Mouse (Mus musculus) kidney, postnatal 4 days (tissue): ENCODE measurements around the gene Bckdha.
A peak's percentile ranks its signal among the peaks of the same experiment; 100 is the strongest.

Experiments used
- DNase-seq, 2 experiments: peaks; one replicate each; pipeline ENCODE4 v3.0.0; 2021; ENCODE audit warnings: mixed read lengths in 2 of 2

Bckdha gene

DNA sequence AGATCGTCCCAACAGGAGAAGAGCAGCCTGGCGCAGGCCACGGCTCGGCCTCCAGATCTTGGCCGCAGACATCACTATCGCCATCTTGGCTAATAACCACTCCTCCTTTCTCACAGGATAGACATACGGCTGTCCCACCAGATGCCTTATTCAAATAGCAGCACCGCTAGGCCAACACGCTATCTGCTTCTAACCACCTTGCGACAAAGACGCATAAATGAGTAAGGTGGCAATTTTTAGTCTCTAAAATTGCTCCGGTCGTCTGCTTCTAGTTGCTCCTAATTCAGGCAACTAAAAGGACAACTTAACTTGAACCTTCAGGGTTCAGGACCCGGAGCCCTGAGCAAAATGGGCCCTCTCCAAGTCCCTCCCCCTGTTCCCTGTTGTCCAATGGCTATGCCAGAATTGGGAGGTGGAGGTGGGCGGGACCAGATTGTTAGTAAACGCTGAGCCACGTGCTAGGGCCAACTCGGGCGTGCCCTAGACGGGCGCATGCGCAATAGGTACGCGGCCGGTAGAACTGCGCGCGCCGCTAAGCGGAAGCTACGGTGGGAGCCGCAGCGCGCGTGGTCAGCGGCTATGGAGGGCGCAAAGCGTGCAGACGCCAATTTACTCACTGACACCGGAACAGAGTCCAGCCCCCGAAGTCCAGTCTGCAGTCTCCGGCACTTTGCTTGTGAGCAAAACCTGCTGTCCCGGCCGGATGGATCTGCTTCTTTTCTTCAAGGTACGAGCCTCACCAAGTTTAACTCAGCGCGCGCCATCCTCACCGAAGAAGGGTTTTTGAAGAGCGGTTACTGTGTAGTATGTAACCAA, at the start of gene Bckdha, which contains the start of gene Exosc5:
Gene Bckdha (minus strand): TSS at position 325 of the 816 bp plus-strand sequence.
Gene Exosc5 (plus strand): TSS at position 508 of the 816 bp plus-strand sequence.
- peak; percentile 99 to 100 for DNase-seq

- DNase-seq, result peak; percentile 61 to 75
Observed at GRCm38 (mm10) chr7:25707581-25708292, 49.0 kb upstream of the Bckdha start.

DNA sequence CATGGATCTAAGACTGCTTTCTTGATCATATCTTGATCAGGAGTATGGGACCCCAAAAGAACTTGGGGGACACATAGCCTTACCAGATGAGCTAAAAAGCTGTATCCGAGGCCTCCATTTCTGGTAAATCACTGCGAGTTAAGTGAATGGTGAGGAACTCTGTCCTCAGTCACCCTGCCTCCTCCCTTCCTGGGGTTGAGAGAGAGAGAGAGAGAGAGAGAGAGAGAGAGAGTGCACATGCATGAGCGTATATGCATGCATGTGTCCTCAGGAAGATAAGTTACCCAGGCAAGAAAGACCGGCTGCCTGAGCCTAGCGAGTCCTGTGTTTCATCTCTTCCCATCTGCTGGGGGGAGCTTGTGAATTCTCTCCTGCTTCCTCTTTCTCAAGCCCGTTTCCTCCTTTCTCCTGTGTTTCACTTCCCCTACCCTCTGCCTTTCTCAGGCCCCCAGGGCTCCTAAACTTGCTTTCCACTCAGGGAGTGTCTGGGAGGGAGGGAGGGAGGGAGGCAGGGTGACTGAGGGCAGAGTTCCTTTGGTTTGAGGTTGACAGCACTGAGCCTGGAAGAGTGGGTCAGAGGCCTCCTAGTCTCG, 47.9 kb upstream of the Bckdha start:
- DNase-seq, result peak in 1 of 2 experiments; percentile 25

- peak; percentile 52 to 63 for DNase-seq
Observed at GRCm38 (mm10) chr7:25705801-25706251, 47.0 kb upstream of the Bckdha start.

DNA sequence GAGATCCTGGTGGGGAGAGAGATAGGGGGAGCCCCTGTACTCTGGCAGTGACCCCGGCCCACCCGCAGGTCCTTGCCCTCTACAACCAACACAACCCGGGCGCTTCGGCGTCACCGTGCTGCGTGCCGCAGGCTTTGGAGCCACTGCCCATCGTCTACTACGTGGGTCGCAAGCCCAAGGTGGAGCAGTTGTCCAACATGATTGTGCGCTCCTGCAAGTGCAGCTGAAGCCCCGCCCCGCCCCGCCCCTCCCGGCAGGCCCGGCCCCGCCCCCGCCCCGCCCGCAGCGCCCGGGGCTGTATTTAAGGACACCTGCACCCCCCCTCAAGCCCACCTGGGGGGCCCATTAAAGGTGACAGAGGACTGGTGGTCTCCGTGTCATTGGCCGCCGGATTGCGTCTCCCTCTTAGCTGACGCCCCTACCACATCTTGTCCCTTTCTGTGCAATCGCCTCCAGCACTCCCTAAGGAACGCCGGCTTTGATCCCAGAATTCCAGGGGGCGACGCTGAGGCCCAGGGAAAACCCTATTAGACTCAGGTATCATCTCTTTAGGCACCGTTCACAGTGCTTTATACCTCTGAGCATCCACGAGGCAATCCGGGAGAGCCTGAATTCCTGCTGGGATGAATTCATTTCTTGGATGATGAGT, 46.1 kb upstream of the Bckdha start:
- peak; percentile 32 to 42 for DNase-seq

GRCm38 (mm10) chr7:25703793-25704494, 45.2 kb upstream of the Bckdha start:
- DNase-seq, result peak in 1 of 2 experiments; percentile 30

GRCm38 (mm10) chr7:25702350-25702749, 43.6 kb upstream of the Bckdha start:
- no peak for DNase-seq

- DNase-seq, result no peak
Observed at GRCm38 (mm10) chr7:25700732-25701131, 42.0 kb upstream of the Bckdha start.

DNA sequence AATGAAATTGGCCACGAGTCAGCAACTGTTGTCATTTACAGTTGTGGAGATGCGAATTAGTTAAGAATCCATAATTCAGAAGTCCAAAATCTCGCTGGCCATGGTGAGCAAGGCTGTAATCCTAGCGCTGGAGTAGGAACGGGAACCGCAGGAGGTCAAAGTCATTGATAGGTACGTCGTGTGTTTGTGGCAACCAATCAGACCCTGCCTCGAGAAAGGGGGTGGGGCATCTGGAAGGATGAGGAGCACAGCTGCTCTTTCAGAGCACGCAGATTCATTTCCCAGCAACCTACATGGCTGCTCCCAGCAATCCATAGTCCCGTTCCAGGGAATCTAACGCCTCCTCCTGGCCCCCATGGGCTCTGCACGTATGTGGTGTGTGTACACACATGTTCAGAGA, 41.1 kb upstream of the Bckdha start:
- no peak for DNase-seq

DNA sequence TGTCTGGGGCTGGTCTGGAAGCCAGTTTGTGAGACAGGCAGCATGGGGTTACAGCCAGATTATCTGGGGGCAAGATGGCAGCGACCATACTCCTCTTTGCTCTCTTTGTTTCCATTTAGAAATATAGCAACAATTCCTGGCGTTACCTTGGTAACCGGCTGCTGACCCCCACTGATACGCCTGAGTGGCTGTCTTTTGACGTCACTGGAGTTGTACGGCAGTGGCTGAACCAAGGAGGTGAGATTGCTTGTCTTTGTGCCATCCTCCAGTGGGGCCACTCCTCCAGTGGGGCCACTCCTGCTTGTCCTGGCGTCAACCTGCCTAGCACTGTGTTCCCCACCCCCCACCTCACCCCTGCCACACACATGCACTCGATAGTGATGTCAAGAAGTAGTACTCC, 35.3 kb upstream of the Bckdha start:
- DNase-seq, result no peak

GRCm38 (mm10) chr7:25690051-25690450, 31.3 kb upstream of the Bckdha start:
- no peak for DNase-seq

- DNase-seq, result peak in 1 of 2 experiments; percentile 17
Observed at GRCm38 (mm10) chr7:25689603-25690021, 30.8 kb upstream of the Bckdha start.

- peak; percentile 75 to 86 for DNase-seq
Observed at GRCm38 (mm10) chr7:25688810-25689586, 30.2 kb upstream of the Bckdha start.

GRCm38 (mm10) chr7:25687811-25688401, 29.1 kb upstream of the Bckdha start:
- DNase-seq, result peak; percentile 73 to 77

- peak; percentile 83 to 88 for DNase-seq
Observed at GRCm38 (mm10) chr7:25686680-25687531, 28.1 kb upstream of the Bckdha start, which contains the start of gene Tgfb1. Gene Tgfb1, plus strand, starts transcription at chr7:25687002.

- DNase-seq, result no peak
Observed at GRCm38 (mm10) chr7:25685926-25686470, 27.2 kb upstream of the Bckdha start.

GRCm38 (mm10) chr7:25684659-25685058, 25.9 kb upstream of the Bckdha start:
- no peak for DNase-seq

DNA sequence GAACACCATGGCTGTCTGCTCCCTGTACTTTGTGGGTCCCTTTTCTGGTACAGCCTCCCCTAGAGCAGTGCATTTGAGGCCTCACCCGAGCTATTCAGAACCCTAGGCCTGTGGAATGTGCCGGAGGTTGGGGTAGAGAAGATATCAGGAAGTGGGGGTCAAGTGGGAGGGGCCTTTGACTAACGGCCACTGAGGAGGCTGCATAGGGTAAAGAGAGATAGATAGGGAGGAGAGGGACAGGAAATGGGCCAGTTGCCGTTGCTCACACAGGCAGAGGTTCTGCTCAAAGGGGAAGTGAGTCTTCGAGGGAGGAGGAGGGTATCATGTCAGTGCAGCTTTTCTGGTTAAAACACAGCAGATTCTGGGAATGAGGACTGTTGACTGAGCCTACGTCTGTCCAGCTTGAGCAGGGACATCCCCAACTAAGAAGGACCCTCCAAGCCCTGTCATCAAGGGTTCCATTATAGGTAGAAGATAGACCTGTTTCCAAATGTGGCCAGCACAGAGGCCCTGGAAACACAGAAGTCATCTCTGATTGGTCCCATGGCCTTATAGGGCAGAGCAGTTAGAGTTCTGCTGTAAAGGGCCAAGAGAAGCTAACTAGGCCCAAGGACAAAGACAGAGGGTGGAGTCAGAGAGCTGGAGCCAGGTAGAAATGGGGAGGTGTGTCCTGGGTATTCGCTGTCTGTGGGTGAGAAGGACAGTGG, 24.8 kb upstream of the Bckdha start:
- DNase-seq, result peak; percentile 29 to 49
